Mouse (Mus musculus) CH12.LX (cell line): Measurements from ENCODE around the gene Wnt9a. TPM values are rescaled to one million over a fixed set of nuclear protein-coding genes. Genes with fewer than 3 reads are reported as not detected.

ENCODE experiments used
- DNase-seq: peaks from one replicate; pipeline ENCODE4 v3.0.0-alpha.2; 2013; ENCODE audit errors: extremely low read depth
- H3K27ac ChIP-seq: 2 replicates; pipeline ENCODE4 v1.5.1; 2012; ENCODE audit warnings: low read depth, mild to moderate bottlenecking, control low read depth, moderate library complexity; ENCODE audit not compliant: insufficient read depth
- H3K27me3 ChIP-seq: replicated peaks from 2 replicates; pipeline ENCODE3; 2012; ENCODE audit warnings: inconsistent platforms
- H3K36me3 ChIP-seq, 2 experiments: replicated peaks in 1 of 2; 2 replicates each; pipeline versions ENCODE3 to v1.6.1; 2012; ENCODE audit warnings: inconsistent platforms in 1 of 2, low read length in 1 of 2, mild to moderate bottlenecking in 1 of 2, mixed read lengths in 1 of 2, moderate library complexity in 1 of 2; ENCODE audit not compliant: control insufficient read depth in 1 of 2, insufficient read depth in 1 of 2
- H3K4me1 ChIP-seq, 2 experiments: 2 replicates each; pipeline ENCODE4 v1.6.1; 2012; ENCODE audit warnings: inconsistent platforms in 1 of 2, moderate library complexity in 1 of 2; ENCODE audit not compliant: insufficient read depth in 2 of 2, control insufficient read depth in 1 of 2
- H3K4me2 ChIP-seq: 2 replicates; pipeline ENCODE4 v1.6.1; 2012; ENCODE audit warnings: low read depth, mild to moderate bottlenecking, control low read depth; ENCODE audit not compliant: poor library complexity, insufficient read depth, severe bottlenecking
- H3K4me3 ChIP-seq, 3 experiments: fragments of 150-350 bp in 1 of 3; sonication (generic) in 1 of 3; replicated peaks in 1 of 3; 2 replicates each; pipeline versions ENCODE3 to v1.5.1; 2011 to 2012; ENCODE audit warnings: low read depth in 2 of 3, low read length in 2 of 3, mild to moderate bottlenecking in 2 of 3, moderate library complexity in 2 of 3, control low read depth in 1 of 3, improper control_type of control experiment in 1 of 3, inconsistent platforms in 1 of 3, mixed read lengths in 1 of 3; ENCODE audit not compliant: poor library complexity in 1 of 3
- H3K79me2 ChIP-seq: replicated peaks from 2 replicates; pipeline ENCODE4 v1.6.1; 2012; ENCODE audit warnings: mild to moderate bottlenecking, moderate library complexity; ENCODE audit not compliant: control insufficient read depth, poor library complexity, insufficient read depth, severe bottlenecking; ENCODE audit errors: extremely low read depth
- H3K9ac ChIP-seq: 2 replicates; pipeline ENCODE4 v1.6.1; 2012; ENCODE audit warnings: low read depth, mild to moderate bottlenecking, control low read depth, moderate library complexity; ENCODE audit not compliant: insufficient read depth
- H3K9me3 ChIP-seq: replicated peaks from 2 replicates; pipeline ENCODE3; 2012; ENCODE audit warnings: low read length, inconsistent platforms, mixed read lengths
- CTCF ChIP-seq, 2 experiments: IDR thresholded peaks in 1 of 2; conservative IDR thresholded peaks in 1 of 2; 2 replicates each; pipeline ENCODE4 v1.5.1; 2011 to 2012; ENCODE audit warnings: low read depth in 2 of 2, low read length in 2 of 2, improper control_type of control experiment in 1 of 2, inconsistent platforms in 1 of 2, mild to moderate bottlenecking in 1 of 2, moderate library complexity in 1 of 2
- ETS1 ChIP-seq: conservative IDR thresholded peaks from 2 replicates; pipeline ENCODE4 v1.6.1; 2012; ENCODE audit warnings: low read depth, mild to moderate bottlenecking, inconsistent platforms, low read length, improper control_type of control experiment, moderate library complexity
- IRF4 ChIP-seq: IDR thresholded peaks from 2 replicates; pipeline ENCODE4 v1.6.1; 2014; ENCODE audit warnings: low read depth, mild to moderate bottlenecking, inconsistent platforms, low read length, improper control_type of control experiment
- JUN ChIP-seq: IDR thresholded peaks from 2 replicates; pipeline ENCODE4 v1.6.1; 2011; ENCODE audit warnings: low read depth, mild to moderate bottlenecking, low read length, improper control_type of control experiment, moderate library complexity; ENCODE audit not compliant: insufficient read depth
- JUND ChIP-seq: conservative IDR thresholded peaks from 2 replicates; pipeline ENCODE4 v1.6.1; 2011; ENCODE audit warnings: low read depth, low read length, improper control_type of control experiment
- MAX ChIP-seq: IDR thresholded peaks from 2 replicates; pipeline ENCODE4 v1.6.1; 2011; ENCODE audit warnings: low read length, improper control_type of control experiment
- MXI1 ChIP-seq: IDR thresholded peaks from 2 replicates; pipeline ENCODE4 v1.6.1; 2011; ENCODE audit warnings: mild to moderate bottlenecking, low read depth, low read length, improper control_type of control experiment
- MYC ChIP-seq: IDR thresholded peaks from 2 replicates; pipeline ENCODE4 v1.6.1; 2011; ENCODE audit warnings: low read depth, mild to moderate bottlenecking, improper control_type of control experiment, low read length
- PAX5 ChIP-seq: IDR thresholded peaks from 2 replicates; pipeline ENCODE4 v1.6.1; 2012; ENCODE audit warnings: low read length, inconsistent platforms, mixed read lengths
- POLR2A ChIP-seq: IDR thresholded peaks from 2 replicates; pipeline ENCODE4 v1.6.1; 2011; ENCODE audit warnings: low read depth, mild to moderate bottlenecking, improper control_type of control experiment, low read length
- POLR2AphosphoS2 ChIP-seq: IDR thresholded peaks from 2 replicates; pipeline ENCODE4 v1.6.1; 2011; ENCODE audit warnings: low read depth, low read length, improper control_type of control experiment
- RAD21 ChIP-seq: IDR thresholded peaks from 2 replicates; pipeline ENCODE4 v1.6.1; 2011; ENCODE audit warnings: low read depth, mild to moderate bottlenecking, low read length, improper control_type of control experiment, moderate library complexity
- SIN3A ChIP-seq: IDR thresholded peaks from 2 replicates; pipeline ENCODE4 v1.6.1; 2012; ENCODE audit warnings: low read length, improper control_type of control experiment, inconsistent platforms
- SMC3 ChIP-seq: IDR thresholded peaks from 2 replicates; pipeline ENCODE4 v1.6.1; 2011; ENCODE audit warnings: low read depth, low read length, improper control_type of control experiment
- UBTF ChIP-seq: IDR thresholded peaks from 2 replicates; pipeline ENCODE4 v1.6.1; 2012; ENCODE audit warnings: low read depth, mild to moderate bottlenecking, inconsistent platforms, low read length, improper control_type of control experiment, moderate library complexity
- USF1 ChIP-seq: IDR thresholded peaks from 2 replicates; pipeline ENCODE4 v1.6.1; 2014; ENCODE audit warnings: low read depth, mild to moderate bottlenecking, inconsistent platforms, low read length, improper control_type of control experiment
- ZKSCAN1 ChIP-seq: IDR thresholded peaks from 2 replicates; pipeline ENCODE4 v1.6.1; 2012; ENCODE audit warnings: low read depth, inconsistent platforms, low read length, improper control_type of control experiment, borderline replicate concordance
- ZNF384 ChIP-seq: IDR thresholded peaks from 2 replicates; pipeline ENCODE4 v1.6.1; 2012; ENCODE audit warnings: low read depth, low read length, improper control_type of control experiment, inconsistent platforms
- dilution Hi-C: fragments of 300-500 bp; cut with MboI; formaldehyde crosslinking; loops from 2 replicates; pipeline ENCODE4 v1.14.3; 2020; ENCODE audit warnings: low sequenced_read_pairs; ENCODE audit not compliant: extremely low pct_unique_long_range_greater_than_20kb, extremely low pct_ligation_motif_present
- in situ Hi-C: fragments of 300-500 bp; cut with MboI; formaldehyde crosslinking; loops from 3 replicates; pipeline ENCODE4 v1.14.3; 2019; ENCODE audit warnings: low sequenced_read_pairs, low pct_ligation_motif_present, low pct_unique_long_range_greater_than_20kb, mixed read lengths
- polyA plus RNA-seq: library from polyadenylated mRNA; unstranded; fragments of >175 nt; gene quantifications from 2 replicates; pipeline ENCODE4 v1.2.1, GENCODE M21; 2012; ENCODE audit warnings: low read depth; ENCODE audit not compliant: insufficient read length
- total RNA-seq, 2 experiments: library from RNA; depleted of rRNA; stranded (reverse); fragments of 300-350 nt in 1 of 2; fragments of >200 nt in 1 of 2; gene quantifications; 2 replicates each; pipeline ENCODE4 v1.2.3; 2012 to 2014

Wnt9a gene
- total and polyA plus RNA-seq, 3 experiments: not detected

- H3K9me3 ChIP-seq: no peaks in the 10 kb centered on the region
- dilution Hi-C loops: no loop called here
Observed at GRCm38 (mm10) chr11:59364417-59364816, 57.7 kb downstream of the Wnt9a start.

GRCm38 (mm10) chr11:59366031-59366430 is 59.3 kb downstream of the Wnt9a start:
- H3K27me3 ChIP-seq: peaks cover 12% of the 10 kb centered on the region
- H3K36me3 ChIP-seq: no peaks in the 10 kb centered on the region
- no peak for DNase-seq
- H3K27ac ChIP-seq: no peak overlapping the region
- peaks cover 3 to 13% of the 10 kb centered on the region in 2 experiments for H3K4me1 ChIP-seq
- no peak overlapping the region for H3K4me2 ChIP-seq
- H3K9me3 ChIP-seq: no peaks in the 10 kb centered on the region
- in situ Hi-C loops: loop anchor here (10.0 kb wide), 1 partner anchor 51 kb away; no protein-coding TSS in a partner anchor
- H3K4me3 ChIP-seq: no peak overlapping the region
- TF ChIP-seq USF1 (no peak), JUND (no peak), SIN3A (no peak), MXI1 (no peak), CTCF (conservative IDR thresholded peaks at IDR 0.05 in 1 of 2, IDR thresholded peaks at IDR 0.05 in 1 of 2; ENCODE audit: low read depth in 2 of 2, low read length in 2 of 2) (no peak), PAX5 (no peak), POLR2A (no peak), JUN (no peak)
- dilution Hi-C loops: no loop called here
- no peaks in the 10 kb centered on the region for H3K79me2 ChIP-seq
- no peak overlapping the region for H3K9ac ChIP-seq

More at GRCm38 (mm10) chr11:59364417-59364816, 57.7 kb downstream of the Wnt9a start:
- peaks cover 18% of the 10 kb centered on the region for H3K27me3 ChIP-seq
- H3K27ac ChIP-seq: no peak overlapping the region
- TF ChIP-seq JUND: no peak
- TF ChIP-seq ZNF384: no peak
- TF ChIP-seq POLR2AphosphoS2: no peak
- TF ChIP-seq IRF4: no peak
- TF ChIP-seq MYC: no peak
- TF ChIP-seq JUN: no peak
- no peak for TF ChIP-seq UBTF
- no peak for TF ChIP-seq SIN3A
- TF ChIP-seq MAX: no peak
- TF ChIP-seq, all 38 proteins: peak for 0
- H3K9ac ChIP-seq: no peak overlapping the region
- no peak for DNase-seq
- no peaks in the 10 kb centered on the region for H3K36me3 ChIP-seq
- no peak overlapping the region for H3K4me2 ChIP-seq
- H3K4me1 ChIP-seq: peaks cover 0 to under 1% of the 10 kb centered on the region in 2 experiments; a peak in 3 of 4 replicates
- no peak overlapping the region for H3K4me3 ChIP-seq
- in situ Hi-C loops: loop anchor here (10.0 kb wide), 1 partner anchor 50 kb away; no protein-coding TSS in a partner anchor
- no peaks in the 10 kb centered on the region for H3K79me2 ChIP-seq

GRCm38 (mm10) chr11:59366633-59367032 is 59.9 kb downstream of the Wnt9a start:
- Histone ChIP-seq H3K27ac (no peak overlapping the region), H3K4me1 (peaks cover 3 to 13% of the 10 kb centered on the region in 2 experiments), H3K9ac (no peak overlapping the region), H3K79me2 (no peaks in the 10 kb centered on the region), H3K27me3 (peaks cover 9% of the 10 kb centered on the region), H3K4me3 (no peak overlapping the region), H3K9me3 (no peaks in the 10 kb centered on the region), H3K36me3 (no peaks in the 10 kb centered on the region), H3K4me2 (no peak overlapping the region)
- no peak for DNase-seq
- dilution Hi-C loops: no loop called here
- peak; percentile 59 for TF ChIP-seq SMC3
- TF ChIP-seq RAD21: peak; percentile 16
- no peak for TF ChIP-seq ZKSCAN1
- TF ChIP-seq MAX: no peak
- peak; percentile 35 to 62 for TF ChIP-seq CTCF (conservative IDR thresholded peaks at IDR 0.05 in 1 of 2, IDR thresholded peaks at IDR 0.05 in 1 of 2; ENCODE audit: low read depth in 2 of 2, low read length in 2 of 2)
- TF ChIP-seq ETS1: no peak
- in situ Hi-C loops: loop anchor here (10.0 kb wide), 1 partner anchor 52 kb away; no protein-coding TSS in a partner anchor
